Mouse (Mus musculus): Measurements from ENCODE around the gene Asap3. TPM values are rescaled to one million over a fixed set of nuclear protein-coding genes. Genes with fewer than 3 reads are reported as not detected.

Asap3 gene
- total RNA-seq, 1 experiment: 4.7 TPM

DNA sequence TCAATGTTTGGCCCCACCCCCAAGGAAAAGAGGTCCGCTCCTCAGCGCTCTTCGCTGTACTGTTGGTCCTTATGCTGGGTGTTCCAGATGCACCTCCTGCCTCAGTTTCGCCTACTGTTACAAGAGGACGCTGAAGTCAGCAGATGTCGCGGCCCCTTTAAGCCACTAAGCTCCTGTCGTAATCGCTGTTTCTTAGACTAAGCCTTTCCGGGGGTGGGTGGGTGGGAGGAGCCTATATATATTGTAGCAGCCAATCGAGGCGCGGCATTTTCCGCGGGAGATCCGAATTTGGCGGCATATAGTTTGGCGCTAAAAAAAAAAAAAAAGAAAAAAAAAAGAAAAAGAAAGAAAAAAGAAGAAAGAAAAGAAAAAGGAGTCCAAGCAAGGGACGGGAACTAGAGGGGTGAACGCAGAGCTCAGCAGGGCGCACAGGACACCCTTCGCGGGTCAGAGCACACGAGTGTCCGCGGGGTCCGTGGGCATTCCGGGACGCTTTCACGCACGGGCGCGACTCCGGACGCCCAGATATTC is 34.1 kb upstream of the Asap3 start, which contains the start of gene E2f2:
Gene E2f2, plus strand, starts transcription at position 384 of the 531 bp plus-strand sequence.
- Histone ChIP-seq H3K9me3 (ENCODE audit: control insufficient read depth, insufficient read depth, low read depth, low read length) (no peaks in the 10 kb centered on the region), H3K27ac (ENCODE audit: insufficient read depth, low read depth, low read length, poor library complexity, severe bottlenecking) (0 out of 2 replicates have a peak within 1 kb of the TSS, but pooled peaks have one; percentile 17), H3K4me3 (ENCODE audit: insufficient read depth in 1 of 2, low read depth in 1 of 2, low read length in 2 of 2, poor library complexity in 1 of 2, severe bottlenecking in 1 of 2) (peak within 1 kb of the TSS; percentile 60 to 79), H3K4me1 (ENCODE audit: control insufficient read depth in 2 of 2, insufficient read depth in 2 of 2, low read length in 2 of 2, poor library complexity in 1 of 2) (peaks cover 2 to 31% of the 10 kb centered on the region in 2 experiments; a peak in 3 of 4 replicates), H3K36me3 (ENCODE audit: control insufficient read depth, insufficient read depth, low read length, poor library complexity, severe bottlenecking) (no peaks in the 10 kb centered on the region; the same call in 1 of the 2 replicates), H3K9ac (ENCODE audit: insufficient read depth, low read depth, low read length, poor library complexity, severe bottlenecking) (peak within 1 kb of the TSS; percentile 75)
- in situ Hi-C loops (cut with MboI; ENCODE audit: low sequenced_read_pairs in 2 of 2, unreplicated experiment in 2 of 2): no loop called here
- no peak for TF ChIP-seq HCFC1 (IDR thresholded peaks at IDR 0.05; ENCODE audit: borderline replicate concordance, insufficient read depth, low read length)
- TF ChIP-seq ZNF384 (IDR thresholded peaks at IDR 0.05; ENCODE audit: low read depth, low read length): peak; percentile 96
- no peak for DNase-seq (ENCODE audit: low read depth, low spot score)

DNA sequence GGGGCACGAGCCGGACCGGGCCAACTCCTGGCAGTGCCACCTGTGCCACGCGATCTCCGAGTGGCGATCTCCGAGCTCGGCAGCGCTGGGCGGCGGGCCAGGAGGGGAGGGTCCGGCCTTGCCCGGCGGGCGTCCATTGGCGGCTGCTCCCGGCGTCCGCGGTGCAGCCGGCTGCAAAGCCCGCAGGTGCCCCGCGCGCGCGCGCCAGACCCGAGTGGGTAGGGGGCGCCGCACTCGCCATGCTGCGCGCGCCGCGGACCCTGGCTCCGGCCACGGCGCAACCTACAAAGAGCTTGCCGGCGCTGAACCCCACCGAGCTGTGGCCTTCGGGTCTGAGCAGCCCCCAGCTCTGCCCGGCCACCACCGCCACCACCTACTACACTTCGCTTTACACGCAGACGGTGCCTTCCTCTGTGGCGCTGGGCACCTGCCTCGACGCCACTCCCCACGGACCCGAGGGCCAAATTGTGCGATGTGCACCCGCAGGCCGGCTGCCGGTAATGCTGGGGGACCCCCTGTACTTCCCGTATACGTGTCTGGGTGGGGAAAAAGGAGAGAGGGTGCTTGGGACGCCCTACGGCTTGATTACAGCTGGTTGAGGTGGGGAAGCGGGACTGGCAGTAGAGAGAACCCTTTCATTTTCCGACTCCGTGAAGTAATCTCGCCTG is 33.5 kb upstream of the Asap3 start:
- Histone ChIP-seq H3K27ac (ENCODE audit: insufficient read depth, low read depth, low read length, poor library complexity, severe bottlenecking) (0 out of 2 replicates have a peak overlapping the region, but pooled peaks have one; percentile 17), H3K4me1 (ENCODE audit: control insufficient read depth in 2 of 2, insufficient read depth in 2 of 2, low read length in 2 of 2, poor library complexity in 1 of 2) (peaks cover 2 to 34% of the 10 kb centered on the region in 2 experiments; a peak in 3 of 4 replicates), H3K9ac (ENCODE audit: insufficient read depth, low read depth, low read length, poor library complexity, severe bottlenecking) (peak overlapping the region; percentile 75), H3K4me3 (ENCODE audit: insufficient read depth in 1 of 2, low read depth in 1 of 2, low read length in 2 of 2, poor library complexity in 1 of 2, severe bottlenecking in 1 of 2) (peak overlapping the region; percentile 60 to 79), H3K9me3 (ENCODE audit: control insufficient read depth, insufficient read depth, low read depth, low read length) (no peaks in the 10 kb centered on the region), H3K36me3 (ENCODE audit: control insufficient read depth, insufficient read depth, low read length, poor library complexity, severe bottlenecking) (no peaks in the 10 kb centered on the region; the same call in 1 of the 2 replicates)
- no peak for DNase-seq (ENCODE audit: low read depth, low spot score)
- TF ChIP-seq CHD2 (IDR thresholded peaks at IDR 0.05; ENCODE audit: low read depth, low read length) (no peak), HCFC1 (IDR thresholded peaks at IDR 0.05; ENCODE audit: borderline replicate concordance, insufficient read depth, low read length) (no peak), ZNF384 (IDR thresholded peaks at IDR 0.05; ENCODE audit: low read depth, low read length) (no peak), ZC3H11A (IDR thresholded peaks at IDR 0.05; ENCODE audit: borderline replicate concordance, low read depth, low read length) (no peak), MAFK (IDR thresholded peaks at IDR 0.05; ENCODE audit: insufficient read depth, low read depth, low read length) (no peak)
- in situ Hi-C loops (cut with MboI; ENCODE audit: low sequenced_read_pairs in 2 of 2, unreplicated experiment in 2 of 2): no loop called here

DNA sequence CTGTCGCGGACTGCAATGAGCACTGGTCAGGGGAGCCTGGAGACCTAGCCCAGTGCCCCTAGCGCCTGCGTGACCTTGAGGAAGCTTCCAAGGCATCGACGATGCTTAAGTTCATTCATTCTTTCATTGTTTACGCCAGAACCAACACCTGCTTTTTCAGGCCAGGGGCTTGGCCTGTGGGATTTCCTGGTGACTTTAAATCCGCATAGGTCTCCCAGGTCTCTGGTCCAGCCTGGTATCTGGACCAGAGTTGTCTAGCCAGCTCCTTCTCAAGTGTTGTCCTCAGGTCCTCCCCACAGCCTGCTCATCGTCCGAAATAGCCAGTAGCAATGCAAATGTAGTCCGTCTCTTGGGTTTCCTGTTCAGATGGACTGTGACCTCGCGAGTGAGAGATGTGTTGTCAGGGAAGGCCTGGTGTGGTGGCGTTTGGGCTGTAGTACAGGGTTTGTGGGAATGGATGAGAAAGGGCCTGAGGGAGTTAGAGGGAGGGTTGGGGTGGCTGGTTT is 32.9 kb upstream of the Asap3 start:
- Histone ChIP-seq H3K4me3 (ENCODE audit: insufficient read depth in 1 of 2, low read depth in 1 of 2, low read length in 2 of 2, poor library complexity in 1 of 2, severe bottlenecking in 1 of 2) (peak overlapping the region; percentile 60 to 79), H3K9ac (ENCODE audit: insufficient read depth, low read depth, low read length, poor library complexity, severe bottlenecking) (peak overlapping the region; percentile 75), H3K9me3 (ENCODE audit: control insufficient read depth, insufficient read depth, low read depth, low read length) (no peaks in the 10 kb centered on the region), H3K36me3 (ENCODE audit: control insufficient read depth, insufficient read depth, low read length, poor library complexity, severe bottlenecking) (no peaks in the 10 kb centered on the region; the same call in 1 of the 2 replicates), H3K27ac (ENCODE audit: insufficient read depth, low read depth, low read length, poor library complexity, severe bottlenecking) (no peak overlapping the region), H3K4me1 (ENCODE audit: control insufficient read depth in 2 of 2, insufficient read depth in 2 of 2, low read length in 2 of 2, poor library complexity in 1 of 2) (peaks cover 2 to 34% of the 10 kb centered on the region in 2 experiments; a peak in 3 of 4 replicates)
- in situ Hi-C loops (cut with MboI; ENCODE audit: low sequenced_read_pairs in 2 of 2, unreplicated experiment in 2 of 2): no loop called here
- DNase-seq (ENCODE audit: low read depth, low spot score): no peak
- TF ChIP-seq HCFC1 (IDR thresholded peaks at IDR 0.05; ENCODE audit: borderline replicate concordance, insufficient read depth, low read length): no peak
- no peak for TF ChIP-seq MAFK (IDR thresholded peaks at IDR 0.05; ENCODE audit: insufficient read depth, low read depth, low read length)
- TF ChIP-seq ZNF384 (IDR thresholded peaks at IDR 0.05; ENCODE audit: low read depth, low read length): no peak
- TF ChIP-seq CHD2 (IDR thresholded peaks at IDR 0.05; ENCODE audit: low read depth, low read length): no peak
- TF ChIP-seq ZC3H11A (IDR thresholded peaks at IDR 0.05; ENCODE audit: borderline replicate concordance, low read depth, low read length): no peak

DNA sequence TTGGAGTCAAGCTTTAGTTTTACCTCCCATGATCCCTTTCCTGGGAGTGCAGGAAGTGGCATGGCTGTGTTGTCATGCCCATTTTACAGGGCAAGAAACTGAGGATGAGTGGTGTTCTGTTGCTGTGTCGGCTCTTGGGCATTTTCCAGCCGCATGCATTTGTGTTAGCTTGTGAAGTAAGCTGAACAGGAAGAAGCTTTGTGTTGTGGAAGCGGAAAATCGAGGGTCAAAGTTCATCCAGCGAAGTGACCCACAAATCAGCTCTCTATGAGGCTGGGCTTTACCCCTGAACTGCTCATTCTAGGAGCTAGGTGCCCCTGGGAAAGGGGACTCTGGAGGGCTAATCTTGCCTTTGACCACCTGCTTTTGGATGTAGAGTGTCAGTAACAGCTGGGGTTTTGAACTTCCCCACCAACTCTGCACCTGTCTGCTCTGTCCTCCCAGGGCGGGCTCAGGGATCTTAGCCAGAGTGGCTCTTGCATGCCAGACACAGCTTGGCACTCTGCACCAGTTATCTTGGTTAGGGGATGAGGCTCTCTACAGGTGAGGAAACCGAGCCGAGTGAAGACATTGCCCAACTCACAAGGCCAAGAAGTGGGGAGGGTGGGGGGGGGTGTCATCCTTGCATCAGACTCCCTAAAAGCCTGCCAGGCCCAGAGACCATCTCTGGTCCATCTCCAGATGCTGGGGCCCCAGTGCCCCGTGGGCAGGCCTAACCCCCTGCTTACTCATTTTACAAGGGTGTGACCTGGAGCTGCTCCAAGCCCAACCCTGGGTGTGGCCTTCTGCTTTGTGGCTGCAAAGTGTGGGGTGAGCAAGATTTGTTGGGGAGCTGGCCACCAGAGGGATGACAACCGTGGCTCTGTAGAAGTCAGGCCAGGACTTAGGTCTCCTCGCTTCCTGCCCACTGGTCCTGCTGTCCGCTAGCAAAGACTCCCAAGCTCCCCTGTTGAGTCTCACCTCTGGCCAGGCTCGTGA is 31.7 kb upstream of the Asap3 start:
- Histone ChIP-seq H3K9me3 (ENCODE audit: control insufficient read depth, insufficient read depth, low read depth, low read length) (no peaks in the 10 kb centered on the region), H3K4me3 (ENCODE audit: insufficient read depth in 1 of 2, low read depth in 1 of 2, low read length in 2 of 2, poor library complexity in 1 of 2, severe bottlenecking in 1 of 2) (peak overlapping the region; percentile 7 to 9; a peak in 2 of 4 replicates), H3K4me1 (ENCODE audit: control insufficient read depth in 2 of 2, insufficient read depth in 2 of 2, low read length in 2 of 2, poor library complexity in 1 of 2) (peaks cover 6 to 34% of the 10 kb centered on the region in 2 experiments), H3K36me3 (ENCODE audit: control insufficient read depth, insufficient read depth, low read length, poor library complexity, severe bottlenecking) (no peaks in the 10 kb centered on the region; the same call in 1 of the 2 replicates), H3K27ac (ENCODE audit: insufficient read depth, low read depth, low read length, poor library complexity, severe bottlenecking) (no peak overlapping the region; the same call in 1 of the 2 replicates), H3K9ac (ENCODE audit: insufficient read depth, low read depth, low read length, poor library complexity, severe bottlenecking) (peak overlapping the region; percentile 38; the same call in 1 of the 2 replicates)
- no peak for TF ChIP-seq CHD2 (IDR thresholded peaks at IDR 0.05; ENCODE audit: low read depth, low read length)
- no peak for TF ChIP-seq MAFK (IDR thresholded peaks at IDR 0.05; ENCODE audit: insufficient read depth, low read depth, low read length)
- TF ChIP-seq ZNF384 (IDR thresholded peaks at IDR 0.05; ENCODE audit: low read depth, low read length): no peak
- TF ChIP-seq HCFC1 (IDR thresholded peaks at IDR 0.05; ENCODE audit: borderline replicate concordance, insufficient read depth, low read length): no peak
- no peak for TF ChIP-seq ZC3H11A (IDR thresholded peaks at IDR 0.05; ENCODE audit: borderline replicate concordance, low read depth, low read length)
- DNase-seq (ENCODE audit: low read depth, low spot score): no peak
- in situ Hi-C loops (cut with MboI; ENCODE audit: low sequenced_read_pairs in 2 of 2, unreplicated experiment in 2 of 2): no loop called here
